7 mouse cellular contexts compared by ENCODE assay signal in genomic region chr12:111412581-111413284, GRCm38 (mm10). TPM values are rescaled to one million over a fixed set of nuclear protein-coding genes. Genes with fewer than 3 reads are reported as not detected.
DNase-seq lines count a peak whose midpoint lies in the region; ATAC-seq lines count a peak whose summit lies in the region.

No protein-coding gene starts in this region.

- H3K27me3 ChIP-seq in forebrain, embryonic 10.5 days (ENCODE audit: poor library complexity, severe bottlenecking): peaks cover 82% of the 10 kb centered on the region
- peaks cover 18% of the 10 kb centered on the region for H3K27me3 ChIP-seq in intestine, embryonic 15.5 days (replicated peaks)
- peaks cover 81% of the 10 kb centered on the region for H3K27me3 ChIP-seq in midbrain, embryonic 10.5 days (ENCODE audit: low read depth, poor library complexity, severe bottlenecking)

- H3K27ac ChIP-seq in brown adipose tissue, adult 24 weeks (replicated peaks; ENCODE audit: low read depth, low read length): peak overlapping the region; percentile 25; the same call in 1 of the 2 replicates
- peak overlapping the region; percentile 73 for H3K27ac ChIP-seq in forebrain, embryonic 10.5 days
- peak overlapping the region; percentile 45; the same call in 1 of the 2 replicates for H3K27ac ChIP-seq in intestine, embryonic 15.5 days
- peak overlapping the region; percentile 56 for H3K27ac ChIP-seq in midbrain, embryonic 10.5 days (replicated peaks)

- WGBS in forebrain, embryonic 10.5 days: 21% methylated on average over 12 of the region's 12 CpGs
- WGBS in intestine, embryonic 15.5 days: 25% methylated on average over 12 of the region's 12 CpGs
- WGBS in midbrain, embryonic 10.5 days: 23% methylated on average over 12 of the region's 12 CpGs

- peak overlapping the region; percentile 26; the same call in 1 of the 2 replicates for H3K9ac ChIP-seq in intestine, embryonic 15.5 days

- intact Hi-C loops in left cerebral cortex, postnatal 36 days (cut with DNase I): no loop called here

- H3K4me2 ChIP-seq in intestine, embryonic 15.5 days (replicated peaks): peak overlapping the region; percentile 68

- DNase-seq in forebrain, embryonic 10.5 days (ENCODE audit: extremely low spot score, low spot score): no peak
- peak; percentile 13 for DNase-seq in midbrain, embryonic 10.5 days (ENCODE audit: low spot score)
- DNase-seq in gastrocnemius, postnatal 25 days: no peak
- DNase-seq in left cerebral cortex, postnatal 36 days (ENCODE audit: low spot score in 2 of 2): no peak

- H3K36me3 ChIP-seq in forebrain, embryonic 10.5 days (replicated peaks): no peaks in the 10 kb centered on the region
- no peaks in the 10 kb centered on the region for H3K36me3 ChIP-seq in intestine, embryonic 15.5 days
- H3K36me3 ChIP-seq in midbrain, embryonic 10.5 days: no peaks in the 10 kb centered on the region

- ATAC-seq in intestine, embryonic 15.5 days: no peak; the same call in 1 of the 2 replicates
- no peak for ATAC-seq in erythroblast, adult 5-6 weeks (replicated peaks; ENCODE audit: low FRiP score, poor library complexity, severe bottlenecking)

- H3K9me3 ChIP-seq in forebrain, embryonic 10.5 days: no peaks in the 10 kb centered on the region
- no peaks in the 10 kb centered on the region for H3K9me3 ChIP-seq in intestine, embryonic 15.5 days
- H3K9me3 ChIP-seq in midbrain, embryonic 10.5 days (replicated peaks): no peaks in the 10 kb centered on the region

- no peaks in the 10 kb centered on the region for H3K4me1 ChIP-seq in brown adipose tissue, adult 24 weeks (ENCODE audit: control insufficient read depth, insufficient read depth, insufficient read length, low read length)
- peaks cover 47% of the 10 kb centered on the region for H3K4me1 ChIP-seq in forebrain, embryonic 10.5 days
- H3K4me1 ChIP-seq in intestine, embryonic 15.5 days (replicated peaks): peaks cover 26% of the 10 kb centered on the region
- H3K4me1 ChIP-seq in midbrain, embryonic 10.5 days: peaks cover 43% of the 10 kb centered on the region

- H3K4me3 ChIP-seq in brown adipose tissue, adult 24 weeks (ENCODE audit: insufficient read depth, low read depth, low read length): peak overlapping the region; percentile 48
- H3K4me3 ChIP-seq in forebrain, embryonic 10.5 days: peak overlapping the region; percentile 49
- H3K4me3 ChIP-seq in intestine, embryonic 15.5 days (replicated peaks): peak overlapping the region; percentile 34
- H3K4me3 ChIP-seq in midbrain, embryonic 10.5 days: peak overlapping the region; percentile 47

RNA-seq across cellular contexts. Expression of gene Exoc3l4, which starts 4.1 kb away (rescaled TPM):
- not detected in 2 replicates for polyA plus RNA-seq in brown adipose tissue, adult 24 weeks (2012; ENCODE audit: insufficient read depth, insufficient read length, missing spikeins)
- polyA plus RNA-seq in forebrain, embryonic 10.5 days (2016; fragmentation: Nextera tagmentation; extraction: Ambion mirVana): 5.2 and 5.6 TPM in 2 replicates
- 11.1 and 11.5 TPM in 2 replicates for polyA plus RNA-seq in intestine, embryonic 15.5 days (2015; fragmentation: Nextera tagmentation; extraction: Ambion mirVana)
- polyA plus RNA-seq in midbrain, embryonic 10.5 days (2016; fragmentation: Nextera tagmentation; extraction: Ambion mirVana): 3.7 and 4.3 TPM in 2 replicates
- not detected in 2 replicates for total RNA-seq in erythroblast, adult 5-6 weeks (2015; ENCODE audit: low replicate concordance)
- not detected in 2 replicates for total RNA-seq in erythroblast, adult 5-6 weeks (2017; ENCODE audit: low replicate concordance)
- 1 to 10 TPM; 3.0 to 4.2 TPM for total RNA-seq in gastrocnemius, postnatal 25 days (2021)
- total RNA-seq in left cerebral cortex, postnatal 36 days (2021): 1 to 10 TPM; 1.1 to 1.4 TPM

RNA-seq across cellular contexts. Expression of gene Lbhd2, which starts 6.1 kb away (rescaled TPM):
- polyA plus RNA-seq in brown adipose tissue, adult 24 weeks (2012; ENCODE audit: insufficient read depth, insufficient read length, missing spikeins): not detected in 2 replicates
- polyA plus RNA-seq in forebrain, embryonic 10.5 days (2016; fragmentation: Nextera tagmentation; extraction: Ambion mirVana): 0.25 TPM in 1 of 2 replicates, not detected in the other
- polyA plus RNA-seq in intestine, embryonic 15.5 days (2015; fragmentation: Nextera tagmentation; extraction: Ambion mirVana): 1.6 and 2.0 TPM in 2 replicates
- polyA plus RNA-seq in midbrain, embryonic 10.5 days (2016; fragmentation: Nextera tagmentation; extraction: Ambion mirVana): not detected in 2 replicates
- total RNA-seq in erythroblast, adult 5-6 weeks (2015; ENCODE audit: low replicate concordance): not detected in 2 replicates
- total RNA-seq in erythroblast, adult 5-6 weeks (2017; ENCODE audit: low replicate concordance): not detected in 2 replicates
- not detected for total RNA-seq in gastrocnemius, postnatal 25 days (2021)
- total RNA-seq in left cerebral cortex, postnatal 36 days (2021): 1 to 10 TPM; 1.2 to 1.9 TPM

RNA-seq across cellular contexts. Expression of gene Tnfaip2, which starts 29.5 kb away (rescaled TPM):
- polyA plus RNA-seq in brown adipose tissue, adult 24 weeks (2012; ENCODE audit: insufficient read depth, insufficient read length, missing spikeins): 3.3 and 3.6 TPM in 2 replicates
- polyA plus RNA-seq in forebrain, embryonic 10.5 days (2016; fragmentation: Nextera tagmentation; extraction: Ambion mirVana): 2.1 and 4.4 TPM in 2 replicates
- polyA plus RNA-seq in intestine, embryonic 15.5 days (2015; fragmentation: Nextera tagmentation; extraction: Ambion mirVana): 4.9 and 5.7 TPM in 2 replicates
- 1.6 and 2.4 TPM in 2 replicates for polyA plus RNA-seq in midbrain, embryonic 10.5 days (2016; fragmentation: Nextera tagmentation; extraction: Ambion mirVana)
- 121 and 131 TPM in 2 replicates for total RNA-seq in erythroblast, adult 5-6 weeks (2015; ENCODE audit: low replicate concordance)
- total RNA-seq in erythroblast, adult 5-6 weeks (2017; ENCODE audit: low replicate concordance): 287 and 456 TPM in 2 replicates
- 10 to 100 TPM; 34.8 to 40.4 TPM for total RNA-seq in gastrocnemius, postnatal 25 days (2021)
- 1 to 10 TPM in 1 of 2 experiments, under 1 TPM in 1; 0.77 to 1.2 TPM for total RNA-seq in left cerebral cortex, postnatal 36 days (2021)

RNA-seq across cellular contexts. Expression of gene Cdc42bpb, which starts 35.2 kb away (rescaled TPM):
- polyA plus RNA-seq in brown adipose tissue, adult 24 weeks (2012; ENCODE audit: insufficient read depth, insufficient read length, missing spikeins): 24.1 and 24.3 TPM in 2 replicates
- polyA plus RNA-seq in forebrain, embryonic 10.5 days (2016; fragmentation: Nextera tagmentation; extraction: Ambion mirVana): 30.1 and 30.3 TPM in 2 replicates
- 31.8 and 33.9 TPM in 2 replicates for polyA plus RNA-seq in intestine, embryonic 15.5 days (2015; fragmentation: Nextera tagmentation; extraction: Ambion mirVana)
- 31.4 and 32.0 TPM in 2 replicates for polyA plus RNA-seq in midbrain, embryonic 10.5 days (2016; fragmentation: Nextera tagmentation; extraction: Ambion mirVana)
- 0.58 and 10.9 TPM in 2 replicates for total RNA-seq in erythroblast, adult 5-6 weeks (2015; ENCODE audit: low replicate concordance)
- total RNA-seq in erythroblast, adult 5-6 weeks (2017; ENCODE audit: low replicate concordance): 1.8 and 2.6 TPM in 2 replicates
- total RNA-seq in gastrocnemius, postnatal 25 days (2021): 10 to 100 TPM; 23.6 to 24.9 TPM
- 100 to 1,000 TPM; 146 to 152 TPM for total RNA-seq in left cerebral cortex, postnatal 36 days (2021)
